Mouse (Mus musculus): Measurements from ENCODE around the gene Olfr620.

Gene Olfr620

GRCm38 (mm10) chr7:103612434-103612833 is at the start of gene Olfr620:
TSS of gene Olfr620 (minus strand) at chr7:103612534.
- no peak for DNase-seq (ENCODE audit: low read depth, low spot score)

- no peak for DNase-seq (ENCODE audit: low read depth, low spot score)
Measured at GRCm38 (mm10) chr7:103644070-103644469, 31.7 kb upstream of the Olfr620 start.

GRCm38 (mm10) chr7:103642602-103643001 is 30.3 kb upstream of the Olfr620 start, which contains the start of gene Olfr622:
TSS of gene Olfr622 (minus strand) at chr7:103642702.
- DNase-seq (ENCODE audit: low read depth, low spot score): no peak

DNA sequence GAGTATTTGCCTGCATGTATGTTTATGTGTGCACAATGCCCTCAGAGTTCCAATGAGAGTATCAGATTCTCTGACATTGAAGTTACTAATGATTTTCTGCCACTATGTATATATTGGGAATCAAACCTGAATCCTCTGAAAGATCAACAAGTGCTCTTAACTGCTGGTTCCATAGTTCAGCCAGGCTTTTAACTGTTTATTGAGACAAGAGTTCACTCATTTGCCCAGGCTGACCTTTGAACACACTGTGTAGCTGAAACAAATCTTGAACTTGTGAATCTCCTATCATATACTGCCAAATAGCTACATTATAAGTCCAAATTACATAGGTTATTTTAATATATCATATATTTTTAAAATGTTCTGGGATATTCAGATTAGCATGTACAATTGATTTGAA is 24.5 kb upstream of the Olfr620 start:
- DNase-seq (ENCODE audit: low read depth, low spot score): no peak

DNA sequence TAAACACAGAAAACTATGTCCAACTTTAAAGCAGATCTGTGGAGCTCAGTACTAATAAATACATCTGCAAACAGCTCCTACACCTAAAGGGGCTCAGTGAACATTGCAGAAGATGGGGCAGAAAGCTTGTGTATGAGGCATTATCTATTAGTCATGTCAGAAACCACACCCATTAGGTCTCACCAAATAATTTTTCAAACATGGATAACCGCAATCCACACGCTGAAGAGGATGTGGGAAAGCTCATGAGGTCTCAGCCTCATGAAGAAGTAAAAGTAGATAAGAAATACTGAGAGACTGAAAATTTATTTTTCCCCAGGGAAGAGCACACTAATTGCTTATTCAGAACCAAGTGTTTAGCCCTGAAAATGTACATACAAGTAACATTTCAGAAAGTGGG is 4.9 kb downstream of the Olfr620 start:
- DNase-seq (ENCODE audit: low read depth, low spot score): no peak

GRCm38 (mm10) chr7:103600275-103600674 is 12.1 kb downstream of the Olfr620 start, which contains the start of gene Olfr619:
TSS of gene Olfr619 (plus strand) at chr7:103600575.
- no peak for DNase-seq (ENCODE audit: low read depth, low spot score)

GRCm38 (mm10) chr7:103589803-103590202 is 22.5 kb downstream of the Olfr620 start, which contains the start of gene Olfr618:
TSS of gene Olfr618 (plus strand) at chr7:103590103.
- no peak for DNase-seq (ENCODE audit: low read depth, low spot score)

DNA sequence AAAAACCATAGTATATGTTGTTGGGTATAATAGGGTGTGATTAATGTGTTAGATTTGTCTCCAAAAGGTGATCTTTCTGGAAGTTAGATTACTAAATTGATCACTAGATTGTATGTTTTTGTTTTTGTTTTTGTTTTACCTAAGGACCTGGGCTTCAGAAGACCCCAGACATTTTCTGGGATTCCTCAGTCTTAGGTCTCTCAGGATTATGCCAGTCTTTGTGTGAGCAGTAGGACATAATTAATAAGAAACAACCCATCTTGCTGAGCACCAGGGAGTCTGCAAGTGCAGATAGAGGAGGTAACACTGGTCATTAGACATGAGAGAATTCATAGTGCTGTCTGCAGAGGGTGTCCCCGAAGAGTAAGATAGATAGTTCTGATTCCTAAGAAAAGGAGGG is 39.6 kb downstream of the Olfr620 start, which contains the start of gene Olfr617:
Gene Olfr617 (plus strand): TSS at position 301 of the 400 bp plus-strand sequence.
- no peak for DNase-seq (ENCODE audit: low read depth, low spot score)

DNA sequence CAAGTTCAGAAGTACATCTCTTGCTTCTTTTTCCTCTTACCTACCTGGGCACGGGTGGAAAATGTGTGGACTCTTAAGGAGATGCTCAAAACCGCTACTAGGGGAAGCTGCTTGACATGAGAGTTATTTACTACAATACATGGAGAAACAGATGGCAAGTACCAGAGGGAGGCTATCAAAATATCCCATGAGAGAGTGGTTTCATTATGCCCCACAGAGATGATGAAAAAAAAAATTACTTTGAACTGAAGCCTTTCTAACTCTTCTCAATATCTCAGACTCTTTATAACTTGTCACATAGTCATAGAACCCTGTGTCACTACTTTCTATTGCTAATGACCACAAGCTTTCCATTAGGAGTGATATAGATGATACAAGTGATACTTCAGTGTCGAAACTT is 43.3 kb downstream of the Olfr620 start, which contains the start of gene Olfr616:
Gene Olfr616 (minus strand): TSS at position 101 of the 400 bp plus-strand sequence.
- DNase-seq (ENCODE audit: low read depth, low spot score): no peak

DNA sequence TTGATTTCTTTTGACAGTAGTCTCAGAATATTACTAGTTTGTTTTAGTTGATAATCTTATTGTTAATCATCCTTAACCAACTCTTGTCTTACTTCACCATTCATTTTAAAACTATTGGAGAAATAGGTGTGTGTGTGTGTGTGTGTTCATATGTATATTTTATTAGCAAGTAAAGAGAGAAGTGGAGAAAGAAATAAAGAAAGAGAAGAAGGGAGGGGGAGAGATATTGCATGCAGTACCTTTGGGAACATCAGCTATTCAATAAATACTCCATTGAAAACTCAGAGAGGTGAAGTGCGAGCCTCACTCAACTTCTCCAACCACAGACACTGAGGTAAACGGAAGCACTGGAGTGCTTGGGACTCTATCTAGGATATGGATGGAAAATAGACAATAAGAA is 56.6 kb downstream of the Olfr620 start, which contains the start of gene Olfr615:
Gene Olfr615 (plus strand): TSS at position 301 of the 400 bp plus-strand sequence.
- no peak for DNase-seq (ENCODE audit: low read depth, low spot score)
